Mouse (Mus musculus) hindbrain, embryonic 14.5 days (tissue): ENCODE results near the gene Polr2g. TPM values are rescaled to one million over a fixed set of nuclear protein-coding genes. Genes with fewer than 3 reads are reported as not detected.

ENCODE experiments used
- ATAC-seq: fragments of 200-750 bp; cut with Nextera tagmentation; 2 replicates; pipeline ENCODE4 v1.8.0; 2017; ENCODE audit warnings: moderate number of reproducible peaks, mild to moderate bottlenecking, moderate TSS enrichment, moderate library complexity; ENCODE audit not compliant: low FRiP score
- DNase-seq: peaks from one replicate; pipeline ENCODE4 v3.0.0-alpha.2; 2015; ENCODE audit warnings: low spot score
- H3K27ac ChIP-seq: fragments of 300-500 bp; sonication (generic); 2 replicates; pipeline ENCODE4 v1.5.1; 2014; ENCODE audit warnings: mild to moderate bottlenecking, moderate library complexity
- H3K27me3 ChIP-seq: fragments of 300-500 bp; sonication (generic); 2 replicates; pipeline ENCODE4 v1.6.1; 2014; ENCODE audit warnings: mild to moderate bottlenecking, low read length, mixed read lengths; ENCODE audit not compliant: control insufficient read depth, insufficient read depth
- H3K36me3 ChIP-seq: fragments of 300-500 bp; sonication (generic); replicated peaks from 2 replicates; pipeline ENCODE4 v1.6.1; 2014; ENCODE audit not compliant: control insufficient read depth, insufficient read depth
- H3K4me1 ChIP-seq: fragments of 300-500 bp; sonication (generic); replicated peaks from 2 replicates; pipeline ENCODE4 v1.6.1; 2014; ENCODE audit warnings: antibody characterized with exemption, low read length, mixed read lengths; ENCODE audit not compliant: control insufficient read depth, insufficient read depth
- H3K4me2 ChIP-seq: fragments of 300-500 bp; sonication (generic); replicated peaks from 2 replicates; pipeline ENCODE4 v1.6.1; 2014; ENCODE audit warnings: mild to moderate bottlenecking, moderate library complexity
- H3K4me3 ChIP-seq: fragments of 300-500 bp; sonication (generic); replicated peaks from 2 replicates; pipeline ENCODE4 v1.5.1; 2014; ENCODE audit warnings: mild to moderate bottlenecking, low read length
- H3K9ac ChIP-seq: fragments of 300-500 bp; sonication (generic); 2 replicates; pipeline ENCODE4 v1.6.1; 2014
- H3K9me3 ChIP-seq: fragments of 300-500 bp; sonication (generic); 2 replicates; pipeline ENCODE4 v1.6.1; 2016; ENCODE audit warnings: low read length; ENCODE audit not compliant: control insufficient read depth
- WGBS: fragments of 180-500 bp; shearing (Covaris S2); extraction: QIAGEN DNeasy Blood & Tissue Kit; methylation state at CpG from one replicate; pipeline ENCODE4 v1.1.7; 2014; 5-methylcytosine and 5-hydroxymethylcytosine counted together
- polyA plus RNA-seq: library from polyadenylated mRNA; unstranded; fragments of >200 nt; fragmentation: Nextera tagmentation; extraction: Ambion mirVana; gene quantifications from 2 replicates; pipeline ENCODE4 v1.2.1, GENCODE M21; 2014

Gene Polr2g
- polyA plus RNA-seq, 1 experiment from 2014 or later: 145 TPM

DNA sequence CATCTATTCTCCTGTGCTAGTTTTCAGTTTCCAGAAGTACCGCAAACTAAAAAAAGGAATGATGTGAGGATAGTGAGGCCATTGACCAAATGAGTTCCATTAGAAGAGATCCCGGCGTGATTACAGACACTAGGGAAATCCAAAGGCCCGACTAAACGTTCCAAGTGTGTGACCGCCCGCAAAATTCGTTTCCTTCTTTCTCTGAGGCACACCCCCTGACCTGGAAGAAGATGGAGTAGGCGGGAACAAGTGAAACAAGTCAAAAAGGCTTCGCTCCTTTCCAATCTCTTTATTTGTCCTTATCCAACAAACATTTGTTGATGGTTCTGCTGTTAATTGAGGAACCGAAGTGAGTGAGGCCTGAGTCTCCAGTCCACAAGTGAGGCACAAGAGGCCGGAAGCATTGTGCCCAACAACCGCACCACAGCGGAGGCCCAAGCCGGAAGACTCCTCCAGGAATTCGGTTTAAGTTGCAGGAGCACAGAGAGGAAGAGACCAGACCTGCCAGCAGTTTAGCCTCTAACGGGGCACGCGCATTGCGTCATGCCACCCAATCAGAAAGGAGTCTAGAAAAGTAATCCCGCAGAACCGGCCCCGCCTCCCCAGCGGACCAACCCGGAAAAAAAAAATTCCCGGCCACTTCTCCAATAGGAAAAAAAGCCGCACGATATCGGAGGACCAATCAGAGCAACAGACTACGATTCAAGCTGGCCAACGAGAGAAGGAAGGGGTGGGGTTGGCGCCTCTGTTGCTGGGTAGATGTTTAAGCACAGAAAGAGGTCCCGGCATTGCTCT, 20.6 kb upstream of the Polr2g start, which contains the start of gene Ttc9c:
Gene Ttc9c, minus strand, starts transcription at position 533 of the 795 bp plus-strand sequence.
- H3K27me3 ChIP-seq: no peaks in the 10 kb centered on the region
- ATAC-seq (peak; percentile 93), DNase-seq (peak; percentile 99)
- H3K4me2 ChIP-seq: peak within 1 kb of the TSS; percentile 76
- under 1% methylated on average over 33 of the region's 33 CpGs for WGBS
- H3K4me3 ChIP-seq: peak within 1 kb of the TSS; percentile 90
- H3K9ac ChIP-seq: peak within 1 kb of the TSS; percentile 90
- peaks cover 47% of the 10 kb centered on the region for H3K4me1 ChIP-seq
- H3K9me3 ChIP-seq: no peaks in the 10 kb centered on the region
- peak within 1 kb of the TSS; percentile 96 for H3K27ac ChIP-seq
- peaks cover 30% of the 10 kb centered on the region for H3K36me3 ChIP-seq

DNA sequence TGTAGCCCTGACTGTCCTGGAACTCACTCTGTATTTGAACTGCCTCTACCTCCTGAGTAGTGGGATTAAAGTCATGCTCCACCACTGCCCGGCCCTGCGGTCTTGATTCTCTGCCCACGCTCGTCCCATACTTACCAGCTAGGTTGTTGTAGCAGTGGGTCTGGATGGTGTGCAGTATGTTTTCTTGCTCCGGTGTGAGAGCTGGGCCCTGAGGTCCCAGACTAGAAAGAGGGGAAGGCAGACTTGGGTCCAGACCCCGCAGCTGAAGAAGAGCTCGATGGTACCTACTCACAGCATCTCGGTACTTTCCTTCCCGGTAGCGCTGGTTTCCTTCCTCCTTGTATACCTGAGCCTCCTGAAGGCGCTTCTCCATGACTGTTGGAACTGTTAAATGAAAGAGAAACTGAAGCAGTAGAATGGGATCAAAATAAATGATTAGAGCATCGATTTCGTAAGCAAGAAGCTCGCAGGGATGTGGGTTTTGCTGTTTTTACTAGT, 20.0 kb upstream of the Polr2g start:
- Histone ChIP-seq H3K4me3 (peak overlapping the region; percentile 90), H3K9ac (peak overlapping the region; percentile 84), H3K9me3 (no peaks in the 10 kb centered on the region), H3K27me3 (no peaks in the 10 kb centered on the region), H3K27ac (peak overlapping the region; percentile 96), H3K4me2 (peak overlapping the region; percentile 76), H3K36me3 (peaks cover 29% of the 10 kb centered on the region), H3K4me1 (peaks cover 45% of the 10 kb centered on the region)
- WGBS: 32% methylated on average over 14 of the region's 14 CpGs
- ATAC-seq (no peak), DNase-seq (no peak)

DNA sequence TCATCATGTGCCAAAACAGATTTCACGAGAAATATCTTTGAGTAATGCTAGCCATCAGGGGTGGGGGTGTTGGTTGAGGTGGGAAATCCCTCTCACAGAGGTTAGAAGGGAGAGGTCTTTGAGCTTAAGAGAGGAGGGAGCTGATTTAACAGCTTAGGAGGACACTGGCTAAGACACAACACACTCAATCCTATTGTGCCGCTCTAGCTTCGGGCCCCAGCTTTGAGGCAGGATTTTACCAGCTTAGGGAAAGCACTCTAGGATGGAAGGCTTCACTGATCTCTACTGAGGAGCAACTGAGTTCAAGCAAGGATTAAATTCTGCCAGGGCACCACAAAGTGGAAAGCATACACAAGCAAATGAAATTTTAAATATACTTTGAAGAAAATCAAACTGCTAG, 18.6 kb upstream of the Polr2g start:
- DNase-seq (no peak), ATAC-seq (no peak)
- 68% methylated on average over 3 of the region's 3 CpGs for WGBS
- peaks cover 32% of the 10 kb centered on the region for H3K4me1 ChIP-seq
- H3K36me3 ChIP-seq: peaks cover 35% of the 10 kb centered on the region
- no peaks in the 10 kb centered on the region for H3K9me3 ChIP-seq
- peak overlapping the region; percentile 76 for H3K4me2 ChIP-seq
- H3K9ac ChIP-seq: peak overlapping the region; percentile 84
- H3K27ac ChIP-seq: no peak overlapping the region
- H3K4me3 ChIP-seq: 0 out of 2 replicates have a peak overlapping the region, but pooled peaks have one; percentile 7
- H3K27me3 ChIP-seq: no peaks in the 10 kb centered on the region

- Histone ChIP-seq H3K4me1 (peaks cover 22% of the 10 kb centered on the region), H3K27ac (no peak overlapping the region), H3K4me2 (peak overlapping the region; percentile 17; the same call in 1 of the 2 replicates), H3K36me3 (peaks cover 45% of the 10 kb centered on the region), H3K27me3 (no peaks in the 10 kb centered on the region), H3K4me3 (no peak overlapping the region), H3K9me3 (no peaks in the 10 kb centered on the region), H3K9ac (no peak overlapping the region)
- 75% methylated on average over 11 of the region's 11 CpGs for WGBS
- ATAC-seq (no peak), DNase-seq (no peak)
Observed at GRCm38 (mm10) chr19:8815812-8816211, 17.4 kb upstream of the Polr2g start.

DNA sequence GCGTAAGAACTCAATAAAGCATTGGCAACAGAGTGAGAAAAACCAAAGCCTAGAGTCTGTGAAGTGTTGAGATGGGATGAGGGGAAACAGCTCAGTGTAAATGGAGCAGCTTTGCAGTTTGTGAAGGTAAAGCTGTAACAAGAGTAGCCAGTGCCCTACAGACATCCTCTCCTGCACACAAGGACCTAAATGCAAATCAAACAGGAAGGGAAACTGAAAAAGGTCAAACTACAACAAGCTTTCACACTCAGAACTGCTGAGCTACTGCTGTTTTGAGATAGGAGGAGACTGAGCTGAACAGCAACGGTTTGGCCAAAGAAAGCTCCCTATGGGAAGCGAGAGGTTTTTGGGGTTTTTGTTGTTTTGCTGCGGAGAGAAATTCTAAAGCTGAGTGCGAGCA, 8.4 kb upstream of the Polr2g start:
- Histone ChIP-seq H3K4me1 (peaks cover 7% of the 10 kb centered on the region; the same call in 1 of the 2 replicates), H3K27me3 (no peaks in the 10 kb centered on the region), H3K36me3 (peaks cover 66% of the 10 kb centered on the region), H3K27ac (no peak overlapping the region), H3K4me2 (no peak overlapping the region), H3K9ac (no peak overlapping the region), H3K4me3 (no peak overlapping the region), H3K9me3 (no peaks in the 10 kb centered on the region)
- DNase-seq (no peak), ATAC-seq (no peak)
- 94% methylated on average over 5 of the region's 5 CpGs for WGBS

- Histone ChIP-seq H3K9me3 (no peaks in the 10 kb centered on the region), H3K27me3 (no peaks in the 10 kb centered on the region), H3K9ac (no peak overlapping the region), H3K4me3 (no peak overlapping the region), H3K27ac (no peak overlapping the region), H3K4me2 (no peak overlapping the region), H3K4me1 (peaks cover 11% of the 10 kb centered on the region; the same call in 1 of the 2 replicates), H3K36me3 (peaks cover 45% of the 10 kb centered on the region)
- no peak for DNase-seq
- ATAC-seq: no peak
- WGBS: 90% methylated on average over 11 of the region's 11 CpGs
Observed at GRCm38 (mm10) chr19:8803879-8804660, 5.7 kb upstream of the Polr2g start.

GRCm38 (mm10) chr19:8803204-8803780, 4.9 kb upstream of the Polr2g start:
- Histone ChIP-seq H3K9ac (peak overlapping the region; percentile 22), H3K9me3 (no peaks in the 10 kb centered on the region), H3K4me2 (peak overlapping the region; percentile 84), H3K4me3 (peak overlapping the region; percentile 44), H3K27ac (no peak overlapping the region), H3K27me3 (no peaks in the 10 kb centered on the region), H3K36me3 (peaks cover 37% of the 10 kb centered on the region), H3K4me1 (peaks cover 11% of the 10 kb centered on the region; the same call in 1 of the 2 replicates)
- no peak for DNase-seq
- no peak for ATAC-seq
- 85% methylated on average over 9 of the region's 9 CpGs for WGBS

DNA sequence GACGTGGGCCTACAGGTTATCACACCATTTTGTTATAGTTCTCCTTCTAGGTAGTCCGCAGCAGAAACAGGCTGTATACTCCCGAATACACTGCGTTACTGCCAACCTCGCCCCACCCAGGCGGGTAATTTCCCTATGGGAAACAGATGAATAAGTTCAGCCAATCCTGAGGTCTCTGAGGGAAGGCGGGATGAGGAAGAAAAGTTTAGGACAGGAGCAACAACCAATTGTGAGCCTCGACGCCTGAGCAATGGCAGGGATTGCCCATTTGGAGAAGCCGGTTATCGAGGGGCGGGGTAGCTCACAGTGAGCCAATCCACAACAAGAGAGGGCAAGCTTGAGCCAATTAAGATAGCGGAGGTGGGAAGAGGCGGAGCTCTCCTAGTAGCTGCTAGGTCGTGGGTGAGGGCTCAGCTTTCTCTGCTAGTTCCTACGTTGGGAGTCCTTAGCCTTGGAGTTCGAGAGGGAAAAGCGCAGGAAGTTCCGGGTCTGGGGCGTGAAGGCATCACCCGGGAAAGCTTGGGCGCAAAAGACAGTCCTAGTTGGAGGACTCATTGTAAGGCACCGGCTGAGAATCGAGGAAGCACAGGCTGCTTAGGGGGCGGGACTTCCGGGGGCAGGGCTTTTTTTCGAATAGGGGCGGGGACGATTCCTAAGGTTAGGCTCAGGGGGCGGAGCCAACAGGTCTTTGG, 3.9 kb upstream of the Polr2g start, which contains the start of gene Zbtb3:
Gene Zbtb3, plus strand, starts transcription at position 426 of the 692 bp plus-strand sequence.
- H3K4me1 ChIP-seq: peaks cover 18% of the 10 kb centered on the region
- H3K27ac ChIP-seq: peak within 1 kb of the TSS; percentile 84
- H3K9ac ChIP-seq: peak within 1 kb of the TSS; percentile 57
- ATAC-seq (peak; percentile 98), DNase-seq (peak; percentile 95)
- under 1% methylated on average over 30 of the region's 30 CpGs for WGBS
- H3K9me3 ChIP-seq: no peaks in the 10 kb centered on the region
- H3K4me3 ChIP-seq: peak within 1 kb of the TSS; percentile 44
- peaks cover 27% of the 10 kb centered on the region for H3K36me3 ChIP-seq
- peak within 1 kb of the TSS; percentile 84 for H3K4me2 ChIP-seq
- H3K27me3 ChIP-seq: no peaks in the 10 kb centered on the region
